Mouse (Mus musculus) heart, postnatal 10 days (tissue): Measurements from ENCODE around the gene Iqcd. TPM values are rescaled to one million over a fixed set of nuclear protein-coding genes. Genes with fewer than 3 reads are reported as not detected.

Experiments
- DNase-seq, 2 experiments: peaks; one replicate each; pipeline ENCODE4 v3.0.0; 2021
- intact Hi-C: fragments of 180-260 bp; cut with DNase I; formaldehyde crosslinking; loops from one replicate; pipeline ENCODE4 v1.15.1; 2025
- total RNA-seq, 2 experiments: library from RNA; stranded (reverse); gene quantifications; 2 replicates each; pipeline ENCODE4 v1.2.3; 2021

The Iqcd gene
- total RNA-seq, 2 experiments from 2014 or later, result 0.17 TPM; not detected in 1

DNA sequence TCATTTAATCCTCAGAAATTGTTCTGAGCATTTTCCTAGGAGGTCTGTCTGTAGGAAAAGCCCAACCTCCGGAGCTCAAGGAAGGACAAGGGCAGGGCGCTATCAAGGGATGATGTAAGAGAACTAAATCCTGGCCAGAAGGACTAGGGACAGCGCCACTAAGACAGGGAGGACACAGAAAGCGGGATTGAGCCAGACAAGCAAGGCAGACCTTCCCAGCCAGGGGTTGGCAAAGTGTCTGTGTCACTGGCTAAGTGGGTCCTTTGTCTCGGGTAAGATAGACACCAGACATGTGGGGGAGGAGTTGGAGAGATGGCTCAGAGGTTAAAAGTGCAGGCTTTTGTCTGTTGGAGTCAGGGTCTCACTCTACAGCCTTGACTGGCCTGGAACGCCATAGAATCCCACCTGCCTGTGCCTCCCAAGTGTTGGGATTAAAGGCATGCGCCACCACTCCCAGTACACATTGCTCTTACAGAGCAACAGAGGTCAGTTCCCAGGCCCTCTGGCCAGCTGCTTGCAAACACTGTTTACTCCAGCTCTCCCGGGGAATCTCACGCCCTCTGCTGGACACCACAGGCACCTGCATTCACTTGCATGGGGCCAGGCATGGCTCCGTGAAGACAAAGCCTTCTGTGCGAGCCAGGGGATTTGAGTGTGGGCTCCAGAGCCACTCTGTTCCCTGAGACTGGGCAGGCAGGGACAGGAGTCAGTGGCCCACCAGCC, 12.3 kb downstream of the Iqcd start:
- peak in 1 of 2 experiments; percentile 63 for DNase-seq
- intact Hi-C loops, result loop anchor here (10.0 kb wide), 1 partner anchor 456 kb away; no protein-coding TSS in a partner anchor

DNA sequence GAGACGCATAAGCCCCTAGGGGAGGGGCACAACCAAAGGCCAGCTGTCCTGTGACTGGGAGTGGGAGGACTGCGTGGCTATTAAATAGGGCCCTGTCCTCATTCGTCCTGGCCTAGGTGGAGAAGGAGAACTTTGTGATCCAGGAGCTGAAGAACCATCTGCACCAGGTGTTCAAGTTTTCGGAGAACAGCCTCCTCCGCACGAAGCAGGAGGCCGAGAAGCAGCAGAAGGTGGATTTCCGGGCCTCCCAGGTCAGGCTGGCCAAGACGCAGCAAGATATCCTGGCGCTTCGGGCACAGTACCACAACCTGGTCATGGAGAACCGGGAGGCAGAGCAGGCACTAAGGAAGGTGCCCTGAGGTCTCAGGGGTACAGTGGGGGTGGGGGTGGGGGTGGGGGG, 13.4 kb downstream of the Iqcd start:
- intact Hi-C loops, result loop anchor here (10.0 kb wide), 1 partner anchor 457 kb away; no protein-coding TSS in a partner anchor
- no peak for DNase-seq

DNA sequence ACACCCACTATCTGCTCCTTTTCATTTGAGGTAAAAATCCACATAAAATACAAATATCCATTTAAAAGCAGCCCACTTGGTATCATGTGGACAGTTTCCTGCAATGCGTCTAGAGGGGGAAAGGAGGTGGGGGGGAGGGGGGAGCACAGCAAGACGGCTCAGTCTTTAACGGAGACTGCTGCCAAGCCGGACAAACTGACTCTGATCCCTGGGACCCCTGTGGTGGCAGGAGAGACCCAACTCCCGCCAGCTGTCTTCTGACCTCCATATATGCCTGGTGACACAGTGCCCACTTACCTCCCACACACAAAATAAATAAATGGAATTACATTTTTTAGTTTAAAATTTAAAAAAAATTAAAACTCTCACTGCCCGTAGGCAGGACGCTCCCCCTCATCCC, 14.7 kb downstream of the Iqcd start:
- intact Hi-C loops, result loop anchor here (10.0 kb wide), 1 partner anchor 459 kb away; no protein-coding TSS in a partner anchor
- DNase-seq, result no peak

DNA sequence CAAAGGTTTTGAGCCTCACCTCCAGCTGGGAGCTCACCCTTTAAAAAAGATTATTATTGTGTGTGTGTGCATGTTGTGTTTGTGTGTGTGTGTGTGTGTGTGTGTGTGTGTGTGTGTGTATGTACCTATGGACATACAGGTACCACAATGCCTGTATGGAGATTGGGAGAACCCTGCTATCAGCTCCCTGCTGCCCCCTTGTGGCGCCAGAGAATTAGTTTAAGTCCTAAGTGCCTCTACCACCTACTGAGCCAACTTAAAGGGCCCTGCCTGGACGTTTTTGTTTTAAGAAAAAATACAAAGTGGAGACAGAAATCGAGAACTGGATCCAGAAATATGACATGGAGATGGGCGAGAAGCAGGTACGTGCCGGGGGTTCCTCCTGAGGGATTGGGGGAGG, 16.0 kb downstream of the Iqcd start:
- intact Hi-C loops, result loop anchor here (1.0 to 10.0 kb wide), 3 partner anchors 82 to 460 kb away; no protein-coding TSS in a partner anchor
- DNase-seq, result peak; percentile 82 to 92

DNA sequence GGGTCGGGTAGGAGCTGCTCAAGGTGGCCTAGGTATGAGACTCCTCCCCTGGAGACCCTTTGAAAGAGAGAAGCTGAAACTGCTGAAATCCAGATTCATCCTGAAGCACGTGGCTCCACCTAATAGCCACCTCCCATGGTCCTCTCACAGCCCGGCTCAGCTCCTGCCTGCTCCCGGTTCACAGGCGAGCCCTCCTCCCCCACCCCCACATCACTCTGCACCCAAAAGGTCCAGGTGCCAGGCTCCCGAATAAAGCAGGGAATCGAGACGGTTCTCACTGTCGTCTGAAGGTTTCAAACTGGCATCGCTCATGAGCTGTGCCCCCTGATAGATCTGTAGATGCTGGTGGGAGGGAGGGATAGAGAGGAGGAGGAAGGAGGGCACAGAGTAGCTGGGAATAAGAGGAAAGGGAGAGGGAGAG, 16.4 kb downstream of the Iqcd start:
- no peak for DNase-seq
- intact Hi-C loops, result loop anchor here (1.0 to 10.0 kb wide), 3 partner anchors 82 to 460 kb away; no protein-coding TSS in a partner anchor

DNA sequence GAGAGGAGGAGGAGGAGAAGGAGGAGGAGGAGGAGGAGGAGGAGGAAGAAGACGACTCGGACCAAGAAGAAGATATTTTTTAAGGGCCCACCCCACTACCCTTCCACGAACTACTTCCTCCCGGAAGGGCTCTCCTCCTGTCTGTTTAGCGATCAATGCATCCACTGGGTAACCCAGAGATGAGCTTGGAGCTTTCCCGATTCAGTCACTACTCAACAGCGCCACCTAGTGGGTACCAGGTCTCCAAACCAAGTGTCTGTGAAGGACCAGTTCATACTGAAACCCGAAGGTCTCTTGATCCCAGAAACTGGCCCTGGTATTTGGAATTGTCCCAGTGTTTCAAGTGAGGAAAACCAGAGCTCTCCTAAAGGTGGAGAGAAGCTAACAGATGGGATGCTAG, 16.9 kb downstream of the Iqcd start:
- intact Hi-C loops, result loop anchor here (1.0 to 10.0 kb wide), 3 partner anchors 83 to 461 kb away; no protein-coding TSS in a partner anchor
- peak; percentile 92 to 95 for DNase-seq

DNA sequence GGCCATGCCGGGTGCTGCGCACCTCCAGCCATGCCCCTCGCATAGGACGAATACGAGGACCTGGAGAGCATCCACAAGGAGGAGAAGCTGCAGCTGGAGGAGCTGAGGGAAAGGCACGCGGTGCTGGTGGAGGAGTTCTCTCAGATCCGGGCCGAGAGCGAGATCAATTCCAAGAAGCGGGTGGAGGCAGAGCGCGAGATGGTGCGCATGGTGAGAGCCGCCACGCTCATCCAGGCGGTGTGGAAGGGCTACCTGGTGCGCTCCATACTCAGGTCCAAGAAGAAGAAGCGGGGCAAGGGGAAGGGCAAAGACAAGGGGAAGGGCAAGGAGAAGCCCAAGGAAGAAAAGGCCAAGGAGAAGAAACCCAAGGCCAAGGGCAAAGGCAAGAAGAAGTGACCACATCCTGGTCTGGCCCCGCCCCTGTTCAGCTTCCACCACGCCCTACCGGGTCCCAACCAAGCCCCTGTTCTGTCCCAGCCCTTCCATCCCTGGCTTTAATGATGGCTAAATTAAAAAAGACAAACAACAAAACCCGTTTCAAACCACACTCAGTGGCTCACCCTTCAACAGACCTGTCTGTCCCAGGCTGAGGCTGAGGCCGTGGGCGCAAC, 17.9 kb downstream of the Iqcd start:
- no peak for DNase-seq
- intact Hi-C loops, result loop anchor here (10.0 kb wide), 1 partner anchor 462 kb away; no protein-coding TSS in a partner anchor

DNA sequence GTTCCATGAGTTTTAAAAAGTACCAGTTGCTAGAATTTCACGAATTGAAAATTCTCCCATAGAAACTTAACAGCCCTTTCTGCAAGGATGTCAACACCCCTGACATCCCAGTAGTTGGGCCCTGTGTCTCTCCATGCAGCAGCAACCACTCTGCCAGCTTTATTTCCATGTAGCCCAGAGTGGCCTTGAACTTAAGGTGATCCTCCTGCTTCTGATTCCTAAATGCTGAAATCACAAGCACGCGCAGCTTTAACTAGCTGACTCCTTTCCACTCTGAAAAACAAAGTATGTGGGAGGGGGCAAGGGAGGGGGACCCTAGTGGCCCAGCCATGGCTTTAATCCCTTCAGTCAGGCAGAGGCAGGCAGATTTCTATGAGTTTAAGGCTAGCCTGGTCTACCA, 18.5 kb downstream of the Iqcd start:
- intact Hi-C loops, result loop anchor here (10.0 kb wide), 1 partner anchor 463 kb away; no protein-coding TSS in a partner anchor
- no peak for DNase-seq

DNA sequence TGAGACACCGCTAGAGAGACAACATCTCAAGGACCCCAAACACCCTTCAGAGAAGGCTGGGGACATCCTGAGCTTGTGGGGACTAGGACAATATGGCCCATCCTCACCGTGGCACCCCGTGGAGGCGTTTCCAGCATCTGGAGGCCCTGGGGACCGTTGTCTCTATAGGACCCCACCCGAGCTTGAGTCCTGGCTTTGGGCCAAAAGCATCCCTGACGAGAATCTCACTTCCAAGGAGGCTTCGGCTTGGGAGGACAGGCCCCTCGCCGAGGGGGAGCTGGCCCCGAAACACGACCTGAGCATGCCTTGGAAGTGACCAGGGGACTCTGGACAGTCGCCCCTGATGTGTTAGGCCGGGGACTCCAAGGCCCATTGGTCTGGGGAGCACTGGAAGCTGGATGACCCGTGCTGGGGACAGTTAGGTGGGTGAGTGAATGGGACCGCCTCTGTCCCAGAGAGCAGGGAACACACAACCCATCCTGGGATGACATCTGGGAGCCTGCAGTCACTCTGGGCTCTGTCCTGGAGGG, 20.5 kb downstream of the Iqcd start:
- DNase-seq, result no peak
- intact Hi-C loops, result loop anchor here (10.0 kb wide), 1 partner anchor 465 kb away; no protein-coding TSS in a partner anchor

DNA sequence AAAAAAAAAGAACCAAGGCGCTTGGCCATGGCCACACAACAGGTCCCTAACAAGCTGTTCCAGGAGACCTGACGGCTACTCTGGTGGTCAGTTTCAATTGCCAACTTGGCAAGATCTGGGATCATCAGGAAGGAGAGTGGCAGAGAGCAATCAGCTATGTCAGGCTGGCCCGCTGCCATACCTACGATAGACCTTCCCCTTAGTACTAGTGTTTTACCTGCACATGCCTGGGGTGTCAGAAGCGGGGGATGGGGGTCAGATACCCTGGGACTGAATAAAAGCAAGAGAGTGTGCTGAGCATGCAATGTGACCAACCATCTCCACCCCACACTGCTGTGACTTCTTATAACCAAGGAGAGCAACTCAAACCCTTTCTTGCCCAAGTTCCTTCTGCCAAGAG, 22.1 kb downstream of the Iqcd start:
- intact Hi-C loops, result no loop called here

DNA sequence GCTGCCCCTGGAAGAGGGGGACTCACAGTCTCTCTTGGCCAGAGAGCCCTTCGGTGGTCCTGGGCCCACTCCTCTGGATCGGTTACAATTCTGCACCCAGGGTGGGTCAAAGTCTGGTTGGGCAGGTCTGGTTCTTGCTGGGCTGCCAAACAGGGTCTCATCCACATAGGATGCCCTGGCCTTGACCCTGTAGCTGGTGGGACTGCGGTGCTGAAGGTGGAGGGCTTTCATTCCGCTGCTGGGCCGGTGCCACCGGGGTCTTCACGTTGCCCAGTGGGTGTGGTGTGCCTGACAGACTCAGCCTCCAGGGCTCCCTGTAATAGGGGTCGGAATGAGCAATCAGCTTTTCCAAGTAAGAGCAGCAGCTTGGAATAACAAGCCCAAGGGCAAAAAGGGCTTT, 22.6 kb downstream of the Iqcd start:
- intact Hi-C loops, result no loop called here

More for the DNA sequence above, 22.1 kb downstream of the Iqcd start:
- no peak for DNase-seq

DNA sequence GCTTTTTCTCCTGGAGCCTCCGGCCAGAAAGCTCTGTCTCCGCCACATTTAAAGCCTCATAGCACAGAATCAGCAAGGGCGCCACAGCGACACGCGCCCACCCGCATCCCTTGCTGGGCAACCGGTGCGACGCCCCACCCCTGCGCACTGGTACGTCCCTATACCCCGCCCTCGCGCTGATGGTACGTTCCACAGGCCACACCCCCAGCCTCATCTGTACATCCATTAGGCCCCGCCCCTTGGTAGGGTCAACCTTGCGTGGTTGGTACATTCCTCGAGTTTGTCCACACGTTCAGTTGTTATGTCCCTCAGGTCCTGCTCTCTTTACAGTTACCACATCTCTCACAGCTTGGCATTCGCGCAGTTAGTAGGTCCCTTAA, 23.6 kb downstream of the Iqcd start, which contains the start of the genes Rita1 and Ddx54:
TSS of gene Rita1 (minus strand) at position 148 of the 380 bp plus-strand sequence.
TSS of gene Ddx54 (plus strand) at position 298 of the 380 bp plus-strand sequence.
- peak; percentile 98 for DNase-seq
- intact Hi-C loops, result no loop called here

More for the DNA sequence above, 22.6 kb downstream of the Iqcd start:
- DNase-seq, result no peak

DNA sequence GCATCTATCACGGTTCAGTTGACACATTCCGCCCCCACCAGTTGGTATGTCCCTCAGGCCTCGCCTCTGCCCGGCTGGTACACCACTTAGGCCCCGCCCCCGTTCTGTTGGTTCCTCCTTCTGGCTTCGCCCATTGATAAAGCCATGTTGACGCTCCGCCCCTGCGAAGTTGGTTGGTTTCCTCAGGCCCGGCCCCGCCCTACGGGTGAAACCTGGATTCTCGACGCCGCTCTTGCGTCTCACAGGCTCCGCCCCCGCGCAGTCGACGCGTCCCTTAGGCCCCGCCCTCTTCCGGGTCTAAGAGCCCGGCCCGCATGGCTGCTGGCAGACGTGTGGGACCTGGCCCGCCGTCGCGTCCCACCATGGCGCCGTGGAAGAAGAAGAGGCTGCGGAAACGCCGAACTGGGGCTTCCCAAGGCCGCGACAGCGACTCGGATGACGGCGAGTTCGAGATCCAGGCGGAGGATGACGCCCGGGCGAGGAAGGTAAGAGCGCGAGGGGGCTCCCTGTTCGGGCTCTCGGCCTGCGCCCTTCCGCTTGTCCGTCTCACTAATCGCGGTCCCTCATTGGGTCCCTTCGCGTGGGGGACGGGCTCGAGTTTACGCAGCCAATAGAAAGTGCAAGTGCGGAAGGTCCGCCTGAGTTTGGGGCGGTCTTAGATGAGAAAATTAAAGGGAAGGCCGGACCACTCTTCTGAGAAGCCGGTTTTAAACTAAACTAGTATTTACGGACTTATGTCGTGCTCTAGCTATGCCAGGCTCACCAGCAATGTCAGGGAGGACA, 24.2 kb downstream of the Iqcd start:
- intact Hi-C loops, result no loop called here

DNA sequence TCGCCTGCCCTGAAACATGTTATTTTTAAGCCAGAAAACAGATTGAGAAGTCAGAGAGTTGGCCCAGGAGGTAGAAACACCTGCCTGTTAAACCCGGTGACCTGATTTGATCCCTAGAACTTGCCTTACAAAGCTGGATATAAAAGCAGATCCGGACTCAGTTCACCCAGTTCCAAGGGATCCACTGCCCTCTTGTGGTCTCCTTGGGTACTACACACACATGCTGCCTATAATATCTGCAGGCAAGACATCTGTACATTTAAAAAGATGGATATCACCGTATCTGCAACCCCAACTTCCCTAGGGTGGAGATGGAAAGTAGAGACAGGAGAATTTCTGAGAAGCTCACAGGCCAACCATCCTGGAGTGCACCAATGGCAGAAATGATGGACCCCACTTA, 27.1 kb downstream of the Iqcd start:
- no peak for DNase-seq
- intact Hi-C loops, result no loop called here

More for the DNA sequence above, 24.2 kb downstream of the Iqcd start:
- peak; percentile 100 for DNase-seq

DNA sequence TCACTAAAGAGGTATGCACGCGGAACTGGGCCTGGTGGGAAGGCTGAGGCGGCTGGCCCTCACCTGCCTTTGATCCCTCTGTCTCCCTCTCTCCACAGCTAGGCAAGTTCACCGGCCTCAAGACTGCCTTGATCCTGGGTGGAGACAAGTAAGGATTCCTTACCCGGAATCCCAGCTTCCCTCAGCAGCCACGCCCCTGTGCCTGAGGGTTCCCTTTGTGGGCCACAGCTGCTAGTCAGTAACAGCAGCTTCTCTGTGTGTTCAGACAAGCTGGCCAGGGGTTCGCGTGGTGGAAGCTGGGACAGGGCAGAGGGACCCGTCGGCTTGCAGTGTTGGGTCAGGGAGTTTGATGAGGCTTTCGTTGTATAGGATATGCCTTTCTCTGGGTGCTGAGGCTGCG, 30.0 kb downstream of the Iqcd start:
- no peak for DNase-seq
- intact Hi-C loops, result no loop called here

DNA sequence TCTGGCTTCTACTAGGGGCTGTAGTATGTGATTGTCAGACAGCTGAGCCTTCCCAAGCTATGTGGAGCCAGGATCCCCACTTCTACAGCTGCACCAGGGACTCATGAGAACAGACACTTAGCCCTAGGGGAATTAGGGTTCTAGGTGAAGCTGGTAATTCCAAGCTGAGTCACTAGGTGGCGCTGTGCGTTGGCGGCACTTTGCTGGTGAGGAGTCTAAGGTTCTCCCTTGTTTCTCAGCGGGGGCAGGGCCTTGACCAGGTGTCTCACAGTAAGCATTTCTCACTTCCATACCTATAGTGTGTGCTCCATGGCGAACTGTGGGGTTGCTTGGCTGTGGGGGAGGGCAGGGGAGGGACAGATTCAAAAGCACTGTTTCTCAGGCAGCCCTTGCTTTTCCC, 30.4 kb downstream of the Iqcd start:
- intact Hi-C loops, result no loop called here
- peak in 1 of 2 experiments; percentile 64 for DNase-seq

DNA sequence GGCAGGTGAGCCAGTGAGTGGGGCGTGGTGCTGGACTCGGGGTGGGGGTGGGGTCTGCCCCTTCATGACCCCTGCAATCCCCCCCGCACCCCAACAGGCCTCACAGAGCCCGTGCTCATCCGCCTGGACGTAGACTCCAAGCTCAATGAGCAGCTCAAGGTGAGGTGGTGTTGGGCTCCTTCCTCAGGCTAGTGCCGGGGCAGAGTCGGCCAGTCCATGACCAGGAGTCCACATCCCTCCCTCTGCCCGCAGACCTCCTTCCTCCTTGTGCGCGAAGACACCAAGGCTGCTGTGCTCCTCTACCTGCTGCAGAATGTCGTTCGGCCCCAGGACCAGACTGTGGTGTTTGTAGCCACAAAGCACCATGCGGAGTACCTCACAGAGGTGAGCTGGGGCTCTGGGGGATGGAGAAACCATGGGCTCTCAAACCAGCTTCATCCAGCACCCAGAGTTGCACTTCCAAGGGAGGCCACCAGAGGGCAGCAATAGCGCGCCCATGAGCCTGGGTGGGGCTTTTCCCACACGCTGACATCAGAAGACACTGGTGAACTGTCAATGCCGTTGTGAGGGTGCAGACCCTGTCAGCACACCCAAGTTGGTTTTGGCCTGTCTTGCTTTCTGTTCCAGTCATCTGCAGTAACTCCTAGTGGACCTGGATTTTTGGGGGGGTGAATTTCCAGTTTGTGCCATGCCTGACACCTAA, 31.7 kb downstream of the Iqcd start:
- intact Hi-C loops, result loop anchor here (1.0 to 2.0 kb wide), 3 partner anchors 53 to 126 kb away; no protein-coding TSS in a partner anchor
- peak; percentile 84 to 90 for DNase-seq

DNA sequence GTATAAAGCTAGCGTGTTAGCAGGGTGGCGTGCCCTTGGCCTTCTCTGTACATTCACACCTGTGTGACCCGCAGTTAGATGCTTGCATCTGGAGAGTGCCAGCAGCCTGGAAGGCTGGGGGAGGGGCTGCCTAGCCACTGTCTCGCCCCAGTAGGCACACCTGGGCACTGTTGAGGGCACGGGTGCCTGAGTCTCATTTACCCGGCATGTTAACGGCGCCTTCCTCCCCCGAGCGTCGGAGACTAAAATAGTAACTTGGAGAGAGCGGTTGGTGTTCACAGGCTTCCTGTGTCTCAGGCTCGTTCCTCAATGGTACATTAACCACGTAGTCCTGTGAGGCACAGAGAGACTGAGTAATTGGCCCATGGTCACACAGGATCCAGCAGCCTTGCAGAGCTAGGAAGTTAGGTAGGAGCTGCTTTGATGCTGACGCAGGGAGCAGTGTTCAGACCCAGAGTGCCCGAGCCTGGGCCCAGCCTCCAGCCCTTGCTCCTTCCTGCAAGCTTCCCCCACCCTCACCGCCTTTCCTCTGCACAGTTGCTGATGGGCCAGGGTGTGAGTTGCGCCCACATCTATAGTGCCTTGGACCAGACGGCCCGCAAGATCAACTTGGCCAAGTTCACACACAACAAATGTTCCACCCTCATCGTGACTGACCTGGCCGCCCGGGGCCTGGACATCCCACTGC, 32.4 kb downstream of the Iqcd start:
- intact Hi-C loops, result loop anchor here (2.0 kb wide), 1 partner anchor 94 kb away; no protein-coding TSS in a partner anchor
- no peak for DNase-seq

DNA sequence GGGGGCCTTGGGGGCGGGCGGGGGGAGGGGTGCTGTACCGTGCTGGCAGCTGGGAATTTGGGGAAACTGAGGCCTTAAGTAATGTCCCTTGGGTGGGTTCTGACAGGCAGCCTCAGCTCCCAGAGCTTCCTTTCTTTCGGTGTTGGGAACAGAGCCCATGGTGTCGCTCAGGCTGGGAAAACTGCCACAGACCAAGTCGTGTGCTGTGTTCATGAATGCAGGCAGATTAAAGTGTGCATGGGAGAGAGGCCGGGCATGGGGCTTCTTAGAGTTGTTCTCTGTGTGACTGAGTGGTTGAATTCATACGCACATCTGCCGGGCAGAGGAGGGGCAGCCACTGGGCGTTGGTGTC, 33.0 kb downstream of the Iqcd start:
- DNase-seq, result no peak
- intact Hi-C loops, result loop anchor here (2.0 kb wide), 1 partner anchor 93 kb away; no protein-coding TSS in a partner anchor
